Mouse (Mus musculus) stomach, postnatal 0 days (tissue): Measurements from ENCODE around the gene Ap3d1.

Experiments used
- CTCF ChIP-seq: IDR thresholded peaks from 2 replicates; pipeline ENCODE4 v1.5.1; 2016; ENCODE audit warnings: antibody characterized with exemption, low read depth, mild to moderate bottlenecking, moderate library complexity
- EP300 ChIP-seq: optimal IDR thresholded peaks from 2 replicates; pipeline ENCODE3; 2016; ENCODE audit warnings: antibody characterized with exemption

GRCm38 (mm10) chr10:80669737-80670485, 72.2 kb downstream of the Ap3d1 start:
- TF ChIP-seq CTCF (no peak), EP300 (no peak)
